Mouse (Mus musculus) cortical plate, adult 2 months (tissue): ENCODE results near the gene Mafg. TPM values are rescaled to one million over a fixed set of nuclear protein-coding genes. Genes with fewer than 3 reads are reported as not detected.

Experiments
- H3K27ac ChIP-seq: fragments of 200-500 bp; 2 replicates; pipeline ENCODE4 v1.5.1; 2012; ENCODE audit warnings: low read length, control low read depth, inconsistent platforms; ENCODE audit not compliant: insufficient read depth
- H3K4me1 ChIP-seq: fragments of 200-500 bp; 2 replicates; pipeline ENCODE4 v1.6.1; 2011; ENCODE audit warnings: low read length; ENCODE audit not compliant: control insufficient read depth, insufficient read depth
- H3K4me3 ChIP-seq: fragments of 200-500 bp; 2 replicates; pipeline ENCODE4 v1.5.1; 2011; ENCODE audit warnings: mild to moderate bottlenecking, low read length, control low read depth; ENCODE audit not compliant: insufficient read depth
- CTCF ChIP-seq: fragments of 200-500 bp; IDR thresholded peaks from 2 replicates; pipeline ENCODE4 v1.5.1; 2011; ENCODE audit warnings: mild to moderate bottlenecking, control low read depth, low read length; ENCODE audit not compliant: insufficient read depth; ENCODE audit errors: extremely low read depth
- POLR2A ChIP-seq: fragments of 200-500 bp; IDR thresholded peaks from 2 replicates; pipeline ENCODE4 v1.6.1; 2011; ENCODE audit warnings: mild to moderate bottlenecking, low read length, control low read depth; ENCODE audit not compliant: insufficient read depth; ENCODE audit errors: extremely low read depth
- polyA plus RNA-seq: library from polyadenylated mRNA; depleted of rRNA; stranded (reverse); fragments of >200 nt; gene quantifications from 2 replicates; pipeline ENCODE4 v1.2.3, GENCODE M21; 2012

Mafg gene
- polyA plus RNA-seq, 1 experiment = 83.7 TPM

DNA sequence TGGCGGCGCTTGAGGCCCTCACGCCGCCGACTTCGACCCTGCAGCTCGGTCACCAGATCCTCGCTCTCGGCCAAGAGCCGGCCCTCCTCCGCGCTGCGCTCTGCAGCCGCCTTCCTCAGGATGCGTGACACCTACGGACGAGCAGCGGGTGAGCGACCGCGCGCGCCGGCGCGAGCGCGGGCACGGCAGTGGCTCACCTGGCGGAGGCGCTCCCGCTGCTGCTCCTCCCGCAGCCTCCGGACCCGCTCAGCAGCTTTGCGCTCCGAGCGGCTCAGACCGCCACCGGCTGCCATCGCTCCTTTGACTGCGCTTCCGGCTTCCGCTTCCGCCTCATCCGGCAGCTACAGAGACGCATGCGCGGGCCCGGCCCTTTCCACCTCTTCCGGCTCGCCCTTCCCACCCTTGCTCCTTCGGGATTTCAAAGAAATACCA lies 8.7 kb downstream of the Mafg start:
- TF ChIP-seq CTCF (no peak), POLR2A (peak; percentile 81)

DNA sequence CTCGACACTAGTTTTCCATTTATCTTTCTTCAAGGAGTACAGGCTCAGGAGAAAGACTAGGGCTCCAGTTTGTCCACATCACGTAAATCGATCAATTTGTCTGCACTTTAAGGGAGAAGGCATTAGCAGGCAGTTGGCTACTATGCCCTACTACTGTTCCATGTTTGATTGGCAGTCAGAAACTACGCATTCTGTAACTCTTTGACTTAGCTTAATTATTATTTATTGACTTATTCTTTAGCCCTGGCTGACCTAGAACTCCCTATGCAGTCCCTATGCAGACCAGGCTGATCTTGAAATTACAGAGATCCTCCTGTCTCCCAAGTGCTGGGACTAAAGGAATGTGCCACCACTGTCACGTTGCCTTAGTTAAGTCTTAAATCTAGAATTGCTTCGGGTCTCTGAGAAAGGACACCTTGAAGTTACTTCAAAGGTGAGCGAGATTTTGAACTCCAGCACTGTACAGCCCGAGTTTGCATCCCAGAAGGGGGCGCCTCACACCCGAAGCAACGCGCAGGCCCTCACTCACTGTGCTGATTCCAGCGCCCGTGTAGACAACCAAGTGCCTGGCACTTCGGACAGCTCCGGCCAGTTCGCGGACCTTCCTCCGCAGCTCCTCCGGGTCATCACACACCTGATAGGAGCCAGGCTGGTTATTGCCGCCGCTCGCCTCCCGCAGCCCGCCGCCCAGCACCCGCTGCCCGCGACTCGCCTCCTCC lies 9.3 kb downstream of the Mafg start:
- 0 out of 2 replicates have a peak overlapping the region, but pooled peaks have one; percentile 41 for H3K27ac ChIP-seq
- peaks cover 3% of the 10 kb centered on the region for H3K4me1 ChIP-seq
- peak; percentile 41 for TF ChIP-seq CTCF
- no peak for TF ChIP-seq POLR2A
- H3K4me3 ChIP-seq = peak overlapping the region; percentile 52

More for the DNA sequence above, 8.7 kb downstream of the Mafg start:
- peak overlapping the region; percentile 52 for H3K4me3 ChIP-seq
- H3K27ac ChIP-seq = 0 out of 2 replicates have a peak overlapping the region, but pooled peaks have one; percentile 41
- peaks cover 3% of the 10 kb centered on the region for H3K4me1 ChIP-seq

DNA sequence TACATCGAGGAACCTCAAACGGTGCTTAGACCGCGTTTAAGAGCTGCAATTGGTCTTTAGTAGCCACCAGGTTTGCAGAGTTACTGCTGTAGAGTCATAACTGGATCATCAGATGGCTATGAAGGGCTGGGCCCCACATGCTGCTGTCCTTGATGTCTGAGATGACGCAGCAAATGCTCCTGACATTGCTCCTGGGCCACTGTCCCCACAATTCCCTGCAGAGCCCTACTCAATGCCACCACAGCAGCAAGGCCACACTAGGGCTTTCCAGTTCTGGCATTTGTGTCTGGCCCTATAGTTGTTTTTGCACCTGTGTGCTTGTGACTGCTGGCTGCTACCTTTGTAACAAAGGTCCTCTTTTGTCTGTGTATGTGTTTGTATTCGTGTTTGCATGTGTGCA lies 10.6 kb downstream of the Mafg start:
- TF ChIP-seq CTCF (no peak), POLR2A (no peak)
- no peak overlapping the region for H3K27ac ChIP-seq
- no peak overlapping the region for H3K4me3 ChIP-seq
- peaks cover 3% of the 10 kb centered on the region for H3K4me1 ChIP-seq

DNA sequence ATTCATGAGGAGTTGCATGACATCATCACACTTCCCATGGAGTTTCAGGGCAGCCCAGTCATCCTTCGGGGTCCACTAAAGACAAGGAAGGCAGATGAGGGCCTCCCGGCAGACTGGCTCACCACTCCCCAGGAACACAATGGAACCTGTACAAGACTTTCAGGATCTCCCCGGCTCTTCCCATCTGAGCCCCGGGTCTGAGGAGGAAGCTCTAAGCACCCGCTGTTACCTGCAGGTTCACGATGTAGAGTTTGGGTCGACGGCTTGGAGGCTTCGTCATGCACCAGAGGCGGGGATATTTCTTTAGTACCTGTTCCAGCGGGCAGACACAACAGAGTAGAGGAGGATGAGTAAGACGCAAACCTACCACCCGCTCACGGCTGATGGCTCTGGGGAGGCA lies 13.2 kb downstream of the Mafg start:
- Histone ChIP-seq H3K4me3 (no peak overlapping the region), H3K27ac (no peak overlapping the region), H3K4me1 (peaks cover 6% of the 10 kb centered on the region)
- no peak for TF ChIP-seq CTCF
- no peak for TF ChIP-seq POLR2A

DNA sequence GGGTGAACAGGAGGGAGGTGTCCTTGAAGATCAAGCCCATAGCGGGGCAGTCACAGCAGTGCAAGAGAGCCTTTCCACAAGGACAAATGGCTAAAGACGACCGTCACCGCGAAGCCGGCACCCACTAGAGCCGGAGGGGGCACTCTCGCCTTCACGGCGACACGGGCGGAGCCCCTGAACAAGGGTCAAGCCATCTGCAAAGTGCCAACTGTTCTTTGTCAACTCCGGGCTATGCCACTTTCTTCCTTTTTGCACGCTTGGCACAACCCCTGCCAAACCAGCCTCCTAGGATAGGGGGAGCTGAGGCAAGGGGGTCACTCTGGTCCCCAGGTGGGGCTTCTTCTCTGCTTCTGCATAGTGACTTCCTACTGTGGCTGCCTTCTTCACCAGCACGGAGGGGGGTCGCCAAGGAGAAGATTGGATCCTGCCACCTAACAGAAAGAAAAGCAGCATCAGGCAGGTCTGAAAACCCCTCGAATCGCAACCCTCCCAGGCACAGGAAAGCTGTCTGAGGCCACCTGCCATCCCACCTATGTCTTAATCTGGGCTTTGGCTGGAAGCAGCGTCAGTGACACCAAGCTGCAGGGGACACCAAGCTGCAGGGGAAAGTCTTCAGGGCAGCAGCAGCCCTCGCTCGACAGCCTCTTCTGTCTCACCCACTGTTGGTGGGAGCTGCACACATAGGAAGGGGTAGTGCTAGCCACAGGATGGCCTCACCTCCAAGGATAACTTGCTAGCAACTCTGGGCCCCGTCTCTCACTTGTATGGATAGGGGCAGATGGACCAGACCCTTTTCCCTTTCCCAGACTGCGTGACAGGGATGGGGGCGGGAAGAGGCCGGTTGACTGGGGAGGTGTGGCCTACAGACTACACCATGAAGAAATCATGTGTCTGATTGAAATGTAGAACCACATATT lies 14.5 kb downstream of the Mafg start:
- TF ChIP-seq POLR2A (no peak), CTCF (no peak)
- H3K4me3 ChIP-seq = no peak overlapping the region
- peaks cover 5% of the 10 kb centered on the region for H3K4me1 ChIP-seq
- no peak overlapping the region for H3K27ac ChIP-seq

DNA sequence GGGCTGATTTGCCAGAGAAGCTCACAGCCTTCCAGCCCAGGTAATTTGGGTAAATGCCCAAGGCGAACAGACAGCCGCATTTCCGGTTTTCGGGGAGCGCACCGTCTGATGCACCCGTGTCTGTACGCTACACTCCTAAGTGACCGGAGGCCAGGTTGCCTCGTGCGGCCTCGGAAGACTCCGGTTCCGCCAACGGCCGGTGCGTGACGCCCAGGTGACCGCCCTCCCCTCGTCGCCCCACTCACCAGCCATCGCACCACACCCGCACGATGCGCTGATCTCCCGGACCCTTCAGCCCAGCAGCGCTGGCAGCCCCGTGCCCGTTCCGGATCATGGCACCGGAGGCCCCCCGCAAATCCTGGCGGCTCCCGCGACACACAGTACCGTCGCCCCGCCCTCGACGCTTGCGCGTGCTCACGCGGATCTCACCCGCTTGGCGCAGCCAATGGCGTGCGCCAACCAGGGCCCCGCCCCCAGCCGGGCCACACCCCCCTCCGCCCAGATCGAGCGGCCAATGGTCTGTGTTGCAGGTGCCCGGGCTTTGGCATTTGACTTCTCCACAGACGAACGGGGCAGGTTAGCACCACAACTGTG lies 15.8 kb downstream of the Mafg start, which contains the start of gene Pcyt2:
Pcyt2 (minus strand) TSS at position 418 of the 594 bp plus-strand sequence.
- peak within 1 kb of the TSS; percentile 92 for H3K27ac ChIP-seq
- H3K4me3 ChIP-seq = peak within 1 kb of the TSS; percentile 96
- peaks cover 5% of the 10 kb centered on the region for H3K4me1 ChIP-seq
- TF ChIP-seq CTCF (no peak), POLR2A (peak; percentile 87)

DNA sequence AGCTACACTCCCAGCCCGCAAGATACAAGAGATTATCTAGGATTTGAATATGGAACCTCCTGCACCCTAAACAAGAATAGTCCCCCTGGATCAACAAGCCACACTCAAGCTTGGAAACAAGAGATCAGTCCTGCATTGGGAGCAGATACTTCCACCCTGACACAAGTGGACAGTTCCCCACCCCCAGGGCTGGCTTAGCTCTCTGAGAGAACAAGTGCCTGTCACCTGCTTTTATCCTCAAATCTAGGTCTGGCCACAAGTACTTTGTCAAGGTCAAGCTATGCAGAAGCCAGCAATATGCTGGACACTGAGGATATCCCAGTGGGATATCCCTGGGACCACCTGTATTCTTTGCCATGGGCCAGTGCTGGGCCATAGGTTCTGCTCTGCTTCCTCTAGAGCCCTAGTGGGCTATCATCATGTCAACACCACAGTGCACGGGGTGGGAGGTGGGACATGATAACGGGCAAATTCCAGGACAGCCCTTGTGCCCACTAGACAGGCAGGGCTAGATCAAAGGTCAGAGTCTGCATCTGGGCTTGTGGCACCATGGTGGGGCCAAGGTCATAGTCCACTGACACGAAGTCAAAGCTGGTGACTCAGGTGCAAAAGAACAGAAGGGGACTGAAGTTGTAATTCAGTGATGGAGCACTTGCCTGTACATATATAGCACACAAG lies 16.6 kb downstream of the Mafg start:
- Histone ChIP-seq H3K4me1 (peaks cover 5% of the 10 kb centered on the region), H3K27ac (no peak overlapping the region; the same call in none of the 2 replicates), H3K4me3 (peak overlapping the region; percentile 96)
- TF ChIP-seq POLR2A = no peak
- no peak for TF ChIP-seq CTCF

DNA sequence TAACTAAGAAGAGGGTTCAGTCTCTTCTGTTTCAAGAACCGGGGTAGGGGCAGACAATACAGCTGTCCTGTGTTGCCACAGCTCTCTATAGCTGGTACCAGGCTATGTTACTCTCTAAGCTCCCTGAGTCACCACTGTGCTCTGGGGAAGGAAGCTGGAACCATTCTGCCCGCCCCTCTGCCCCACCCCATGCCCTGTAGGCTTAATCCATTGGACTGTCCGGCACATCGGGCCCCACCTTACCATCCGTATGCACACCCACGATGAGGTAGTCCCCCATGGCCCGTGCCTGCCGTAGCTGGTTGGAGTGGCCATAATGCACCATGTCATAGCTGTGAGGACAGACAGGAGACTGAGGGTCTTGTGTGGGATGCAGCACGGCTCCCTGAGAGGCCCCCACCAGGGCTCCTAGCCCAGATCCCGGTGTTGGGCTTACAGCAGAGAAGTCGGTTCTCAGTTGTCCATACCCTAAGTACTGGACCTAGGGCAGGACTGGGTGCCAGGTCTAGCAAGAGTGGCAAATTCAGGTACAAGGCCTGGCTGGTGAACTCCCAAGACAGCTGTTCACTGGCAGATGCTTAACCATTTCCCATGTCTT lies 17.7 kb downstream of the Mafg start:
- Histone ChIP-seq H3K4me1 (peaks cover 5% of the 10 kb centered on the region), H3K4me3 (0 out of 2 replicates have a peak overlapping the region, but pooled peaks have one; percentile 8), H3K27ac (peak overlapping the region; percentile 10; the same call in 1 of the 2 replicates)
- TF ChIP-seq POLR2A = no peak
- no peak for TF ChIP-seq CTCF

DNA sequence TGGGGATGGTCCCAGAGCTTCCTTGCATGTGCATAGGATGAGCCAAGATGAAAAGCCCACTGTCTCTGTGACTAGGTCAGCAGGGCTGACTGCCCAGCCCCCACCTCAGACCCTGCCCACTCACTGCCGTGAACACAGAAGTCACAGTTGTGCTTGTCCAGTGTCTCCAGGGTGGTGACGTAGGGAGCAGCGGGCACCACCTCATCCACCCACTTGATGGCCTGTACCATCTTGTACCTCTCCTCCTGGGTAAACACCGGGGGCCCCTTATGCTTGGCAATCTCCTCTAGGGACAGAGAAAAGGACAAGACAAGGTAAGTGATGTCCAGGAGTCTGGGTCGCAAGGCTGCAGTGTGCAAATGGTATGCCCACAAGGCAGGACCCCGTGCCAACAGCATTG lies 18.2 kb downstream of the Mafg start:
- no peak for TF ChIP-seq CTCF
- TF ChIP-seq POLR2A = peak; percentile 12; the same call in 1 of the 2 replicates
- H3K4me3 ChIP-seq = no peak overlapping the region
- peaks cover 5% of the 10 kb centered on the region for H3K4me1 ChIP-seq
- no peak overlapping the region for H3K27ac ChIP-seq
